Mouse (Mus musculus): Measurements from ENCODE around the gene Frmd5.

Gene Frmd5

DNA sequence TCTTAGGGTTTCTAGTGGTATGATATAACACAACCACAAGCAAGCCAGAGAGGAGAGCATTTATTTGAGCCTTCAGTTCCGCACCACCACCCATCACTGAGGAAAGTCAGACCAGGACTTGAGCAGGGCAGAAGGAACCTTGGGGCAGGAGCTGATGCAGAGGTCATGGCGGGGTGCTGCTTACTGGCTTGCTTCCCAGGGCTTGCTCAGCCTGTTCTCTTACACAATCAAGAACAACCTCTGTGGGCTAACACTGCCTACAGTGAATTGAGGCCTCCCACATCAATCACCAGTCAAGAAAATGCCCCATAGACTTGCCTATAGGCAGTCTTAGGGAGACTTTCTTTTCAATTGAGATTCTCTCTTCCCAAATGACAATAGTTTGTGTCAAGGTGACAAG, 118.8 kb downstream of the Frmd5 start:
- DNase-seq (ENCODE audit: low read depth, low spot score) = no peak

DNA sequence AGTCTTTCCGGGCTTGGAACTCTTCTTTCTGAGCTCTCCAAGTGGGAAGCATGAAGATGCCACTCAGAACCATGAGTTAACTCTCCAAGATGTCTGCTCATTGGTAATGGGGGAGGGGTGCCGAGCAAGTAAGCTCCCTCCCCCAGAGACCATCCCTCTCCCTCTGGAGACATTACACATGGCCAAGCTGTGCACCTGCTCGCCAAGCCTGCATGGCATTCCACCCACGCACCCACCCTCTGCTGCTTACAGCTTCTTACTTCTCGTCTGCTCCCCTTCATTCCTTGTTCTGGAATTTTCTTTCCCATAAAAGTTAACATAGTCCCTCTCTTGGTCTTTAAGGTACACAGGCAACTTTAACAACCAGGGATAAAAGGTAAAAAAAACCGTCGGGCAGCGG, 123.3 kb downstream of the Frmd5 start:
- no peak for DNase-seq (ENCODE audit: low read depth, low spot score)

DNA sequence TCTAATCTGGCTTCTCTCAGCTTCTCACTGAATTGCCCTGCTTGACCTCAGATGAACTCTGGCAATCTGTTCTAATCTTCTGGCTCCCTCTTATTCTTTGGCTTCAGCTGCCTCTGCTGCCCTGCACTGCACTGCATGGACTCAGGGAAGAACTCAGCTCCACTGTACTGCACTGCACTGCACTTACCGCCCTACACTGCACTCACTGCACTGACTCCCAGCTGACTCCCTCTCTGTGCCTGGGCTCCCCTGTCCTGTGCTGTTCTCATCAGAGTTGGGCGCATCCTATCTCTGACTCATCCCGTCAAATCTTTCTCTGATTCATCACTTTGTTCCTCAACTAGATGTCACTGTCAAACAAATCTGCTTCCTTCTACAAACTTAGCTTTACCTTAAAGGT, 124.5 kb downstream of the Frmd5 start:
- DNase-seq (ENCODE audit: low read depth, low spot score) = peak; percentile 13

DNA sequence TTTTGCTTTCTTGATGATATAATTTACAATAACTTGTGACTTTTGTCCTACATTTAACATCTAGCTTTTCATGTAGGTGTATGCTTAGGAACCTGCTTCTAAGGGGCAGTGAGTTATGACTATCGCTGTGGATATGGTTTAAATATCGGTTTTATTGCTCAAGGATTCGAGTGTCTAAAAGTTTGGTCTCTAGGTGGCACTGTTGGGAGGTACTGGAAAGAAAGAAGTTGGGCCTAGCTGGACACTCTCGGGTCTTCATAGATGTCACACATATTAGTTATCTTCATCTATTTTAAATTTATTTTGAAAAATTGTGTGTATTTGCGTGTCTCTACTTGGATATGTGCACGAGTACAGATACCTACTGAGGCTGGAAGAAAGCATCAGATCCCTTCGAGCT, 127.2 kb downstream of the Frmd5 start:
- DNase-seq (ENCODE audit: low read depth, low spot score) = peak; percentile 51

DNA sequence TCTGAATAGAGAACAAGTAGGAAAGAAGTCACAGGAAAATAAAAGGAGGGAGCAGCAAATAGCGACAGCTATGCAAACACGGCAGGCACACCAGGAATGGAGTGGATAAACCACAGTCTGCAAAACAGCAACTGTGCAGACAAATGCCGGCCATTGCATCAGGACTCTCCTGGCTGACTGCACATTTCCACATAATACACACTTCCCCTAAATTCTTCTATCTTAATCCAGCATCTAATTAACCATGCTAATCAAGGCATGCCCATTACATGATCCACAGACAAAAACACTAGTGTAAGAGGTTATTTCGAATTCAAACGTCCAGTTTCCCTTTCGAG, 129.3 kb downstream of the Frmd5 start:
- DNase-seq (ENCODE audit: low read depth, low spot score) = no peak

DNA sequence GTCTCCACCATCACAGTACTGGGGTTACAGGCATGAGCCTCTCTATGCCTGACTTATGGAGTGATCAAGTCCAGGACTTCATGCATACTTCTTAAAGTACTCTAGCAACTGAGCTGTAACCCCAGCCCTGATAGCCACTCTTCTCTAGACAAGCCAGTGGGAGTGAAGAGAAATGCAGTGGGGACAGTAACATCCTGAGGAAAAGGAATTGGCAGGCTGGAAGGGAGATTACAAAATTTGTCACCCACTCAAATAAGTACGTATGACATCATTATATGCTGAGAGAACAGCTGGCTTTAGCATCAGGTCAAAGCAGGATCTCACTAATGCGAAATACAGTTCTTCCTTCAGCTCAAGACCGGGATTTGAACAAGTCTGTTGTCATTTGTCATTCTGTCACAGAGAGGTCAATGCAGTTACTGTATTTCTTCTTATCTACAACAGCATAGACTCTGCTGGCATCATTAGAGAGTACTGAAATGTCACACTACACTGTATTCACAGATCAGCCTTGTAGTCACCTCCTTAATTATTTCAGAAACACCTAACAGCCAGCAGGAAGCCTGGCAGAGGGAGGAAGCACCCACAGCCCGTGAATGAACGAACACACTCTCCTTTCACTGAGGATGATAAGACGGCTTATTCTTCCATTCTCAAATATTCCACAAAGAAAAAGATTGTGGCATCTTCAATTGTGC, 129.8 kb downstream of the Frmd5 start:
- no peak for DNase-seq (ENCODE audit: low read depth, low spot score)

DNA sequence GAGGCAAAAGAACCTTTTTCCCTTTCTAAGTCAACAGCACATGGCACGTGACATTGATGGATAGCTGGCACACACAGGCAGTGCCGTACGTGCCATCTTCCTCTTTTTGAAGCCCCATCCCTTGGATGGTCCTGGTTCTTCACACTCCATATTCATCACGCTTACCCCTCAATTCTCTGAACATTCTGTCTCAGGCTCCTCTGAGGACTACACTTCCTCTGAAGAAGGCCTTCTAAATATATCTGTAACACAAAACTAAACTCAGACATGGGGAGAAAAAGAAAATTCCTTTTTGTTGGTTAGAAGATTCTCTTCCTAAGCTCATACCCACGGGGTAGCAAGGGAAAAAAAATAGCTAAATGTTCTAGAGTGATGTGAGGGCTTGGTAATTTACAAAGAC, 131.0 kb downstream of the Frmd5 start:
- no peak for DNase-seq (ENCODE audit: low read depth, low spot score)

DNA sequence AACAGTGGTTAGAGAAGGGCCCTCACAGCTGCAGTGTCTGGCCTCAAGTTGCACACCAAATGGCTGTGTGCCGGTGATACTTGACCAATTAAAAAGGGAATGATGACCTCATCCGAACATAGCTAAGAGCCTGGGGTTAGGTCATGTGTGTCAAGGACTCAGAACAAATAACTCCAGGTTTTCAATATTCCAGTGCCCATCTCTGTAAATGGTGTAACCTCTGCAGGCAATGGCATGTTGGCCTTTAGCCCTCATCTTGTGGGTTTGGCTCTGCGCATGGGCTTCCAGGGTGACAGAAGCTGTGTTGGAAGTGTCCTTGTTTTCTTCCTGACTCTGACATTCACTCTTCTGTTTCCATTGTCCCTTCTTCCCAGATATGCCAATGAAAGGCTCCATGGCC, 131.8 kb downstream of the Frmd5 start:
- no peak for DNase-seq (ENCODE audit: low read depth, low spot score)

DNA sequence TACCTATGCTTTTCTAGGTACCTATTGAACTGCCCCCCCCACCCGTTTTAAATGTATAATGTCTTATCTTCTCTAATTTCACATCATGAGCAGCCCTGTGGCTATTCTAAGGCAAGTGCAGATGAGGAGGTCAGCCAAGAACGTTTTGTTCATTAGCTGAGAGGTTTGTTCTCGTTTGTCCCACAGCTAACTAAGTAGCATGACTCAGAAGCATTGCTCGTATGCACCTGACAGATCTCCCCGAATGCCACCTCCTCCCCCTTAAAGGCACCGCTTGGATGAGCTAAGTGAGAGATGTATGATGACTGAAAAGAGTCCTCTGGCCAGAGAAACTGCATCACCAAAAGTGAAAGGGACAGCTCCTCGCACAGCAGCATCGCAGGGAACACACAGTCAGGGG, 132.7 kb downstream of the Frmd5 start:
- DNase-seq (ENCODE audit: low read depth, low spot score) = no peak

DNA sequence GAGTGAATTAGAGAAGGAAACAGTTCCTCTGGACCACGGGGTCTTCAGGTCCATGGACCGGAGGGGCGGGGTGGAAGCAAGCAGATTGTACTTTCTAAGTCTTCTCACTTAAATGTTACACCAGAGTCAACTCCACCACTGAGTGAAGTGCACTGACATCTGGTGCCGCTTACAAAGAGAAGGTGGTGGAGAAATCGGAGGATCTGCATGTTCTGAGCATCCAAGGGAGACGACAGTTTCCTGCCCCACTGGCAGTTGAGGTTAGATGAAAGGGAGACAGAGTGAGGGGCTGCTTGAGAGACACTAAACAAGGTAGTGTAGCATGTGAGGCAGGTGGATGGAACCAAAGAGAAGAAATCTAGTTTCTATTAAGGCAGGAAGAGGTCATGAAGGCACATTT, 137.0 kb downstream of the Frmd5 start:
- DNase-seq (ENCODE audit: low read depth, low spot score) = no peak

DNA sequence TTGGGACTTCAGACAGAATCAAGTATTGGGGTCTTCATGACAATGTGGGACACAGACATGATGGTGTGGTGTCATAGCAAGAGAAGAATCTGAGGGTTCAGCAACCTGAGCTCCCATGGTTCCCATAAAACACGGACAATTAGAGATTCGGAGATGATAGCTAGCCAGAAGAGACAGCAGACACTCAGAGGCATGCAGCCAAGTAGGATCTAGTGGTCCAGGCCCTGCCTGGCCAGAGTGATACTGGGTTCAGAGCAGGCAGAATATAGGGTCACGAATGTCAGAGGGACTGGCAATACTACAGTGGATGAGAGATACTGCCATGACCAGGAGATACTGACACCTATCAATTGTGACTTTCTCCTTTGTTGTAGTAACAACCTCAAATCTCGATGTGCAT, 138.6 kb downstream of the Frmd5 start:
- DNase-seq (ENCODE audit: low read depth, low spot score) = no peak

DNA sequence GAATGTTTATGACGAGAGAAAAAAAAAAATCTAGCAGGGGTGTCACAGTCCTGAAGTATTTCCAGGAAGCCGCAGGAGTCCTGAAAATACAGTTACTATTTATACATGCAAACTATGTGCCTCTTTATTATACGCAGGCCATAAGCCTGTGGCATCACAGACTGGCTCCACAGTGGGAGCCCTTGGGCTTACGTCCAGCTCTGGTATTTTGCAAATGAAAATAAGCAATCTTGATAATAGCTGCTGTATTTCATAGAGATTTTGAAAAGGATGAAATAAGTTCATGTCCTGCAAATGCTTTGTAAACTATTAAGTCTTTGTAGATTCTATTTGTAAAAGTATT, 145.8 kb downstream of the Frmd5 start:
- DNase-seq (ENCODE audit: low read depth, low spot score) = no peak

DNA sequence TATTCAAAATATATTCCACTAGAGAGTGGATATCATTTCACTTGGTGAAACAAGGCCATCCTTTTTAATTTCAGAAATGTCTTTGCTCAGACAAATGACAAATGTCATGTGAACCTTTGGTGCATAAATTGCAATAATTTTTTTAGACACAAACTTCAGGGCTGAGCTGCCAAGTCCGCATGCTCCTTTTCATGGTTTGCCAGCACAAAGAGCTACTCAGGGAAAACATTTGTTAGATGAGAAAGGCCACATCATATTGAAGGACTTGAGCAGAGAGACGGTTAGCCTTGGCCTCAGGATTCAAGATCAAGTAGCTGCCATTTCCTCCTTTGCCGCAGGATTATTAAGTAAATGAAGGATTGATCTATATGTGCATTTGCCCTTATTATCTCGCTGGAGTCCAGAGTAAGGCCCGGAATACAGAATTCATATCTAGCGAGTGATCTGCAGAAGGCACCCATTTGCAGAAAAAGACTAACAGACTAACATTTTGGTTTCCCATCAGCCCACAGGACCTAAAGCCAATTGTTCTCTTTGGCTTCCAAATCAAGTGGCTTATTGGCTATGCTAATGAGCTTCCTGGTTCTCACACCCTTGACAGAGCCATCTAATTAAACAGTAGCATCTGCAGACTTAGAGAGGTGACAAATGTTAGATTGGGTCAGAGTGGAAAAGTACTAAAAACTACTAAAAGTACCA, 146.3 kb downstream of the Frmd5 start:
- no peak for DNase-seq (ENCODE audit: low read depth, low spot score)

DNA sequence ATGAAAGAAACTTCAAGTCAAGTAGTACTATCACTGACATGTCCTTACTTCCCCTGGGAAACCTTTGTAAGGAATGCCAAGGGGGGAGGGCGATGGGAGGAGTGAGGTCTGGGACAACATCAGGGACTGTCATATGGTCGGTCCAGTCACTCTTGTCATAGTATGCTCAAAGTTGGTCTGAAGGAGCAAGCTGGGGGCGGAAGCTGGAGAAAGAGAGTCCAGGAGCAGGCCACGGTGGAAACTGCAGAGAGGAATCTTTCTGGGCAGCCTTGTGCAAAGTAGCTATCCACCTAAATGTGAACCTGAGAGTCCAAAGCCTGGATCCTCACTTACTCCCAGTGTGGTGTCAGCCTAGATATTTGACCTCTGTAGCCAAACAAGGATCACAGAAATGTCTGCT, 147.5 kb downstream of the Frmd5 start:
- DNase-seq (ENCODE audit: low read depth, low spot score) = no peak

DNA sequence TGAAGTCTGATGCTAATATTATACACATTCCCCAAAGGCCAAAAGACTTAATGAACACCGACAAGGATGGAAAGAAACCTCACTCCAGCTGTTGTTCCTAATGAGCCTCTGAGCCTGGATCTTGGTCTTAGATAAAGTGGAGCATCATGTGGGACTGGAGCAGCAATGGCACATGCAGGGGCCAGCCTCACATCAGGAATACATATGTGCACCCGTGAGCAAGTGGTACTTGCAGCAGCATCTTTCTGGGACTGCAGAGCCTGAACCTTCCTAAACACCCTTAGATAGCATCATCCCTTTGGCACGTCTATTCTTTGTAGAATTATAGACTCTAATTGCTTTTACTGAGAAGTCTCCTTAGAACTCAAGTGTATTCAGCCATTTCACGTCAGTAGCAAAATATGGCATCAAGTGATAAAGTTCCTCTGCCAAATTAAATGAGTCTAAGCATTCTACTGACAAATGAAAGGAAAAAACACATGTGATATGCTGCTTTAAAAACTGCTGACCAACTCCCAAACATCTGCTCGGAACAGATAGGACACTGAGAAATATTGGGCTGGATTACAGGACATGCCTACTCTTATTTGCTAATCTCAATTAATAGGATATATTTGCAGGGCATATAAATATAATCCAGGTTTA, 148.6 kb downstream of the Frmd5 start:
- no peak for DNase-seq (ENCODE audit: low read depth, low spot score)

DNA sequence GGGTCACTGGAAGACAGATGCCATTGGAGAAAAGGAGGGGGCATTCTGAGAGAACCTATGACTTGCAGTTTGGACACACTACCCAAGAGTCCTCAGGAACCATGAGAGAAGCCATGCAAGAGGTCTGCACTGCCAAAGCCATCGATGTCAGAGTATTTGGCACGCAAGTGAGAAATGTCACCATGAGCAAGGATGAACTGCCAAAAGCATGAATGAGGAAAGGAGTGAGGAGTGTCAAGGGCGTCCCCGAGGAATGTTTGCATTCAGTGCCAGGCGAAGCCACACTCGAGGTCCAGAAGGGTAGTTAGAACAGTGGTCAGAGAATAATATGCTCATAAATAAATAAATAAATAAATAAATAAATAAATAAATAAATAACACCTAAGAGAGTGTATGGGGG, 150.9 kb downstream of the Frmd5 start:
- no peak for DNase-seq (ENCODE audit: low read depth, low spot score)

DNA sequence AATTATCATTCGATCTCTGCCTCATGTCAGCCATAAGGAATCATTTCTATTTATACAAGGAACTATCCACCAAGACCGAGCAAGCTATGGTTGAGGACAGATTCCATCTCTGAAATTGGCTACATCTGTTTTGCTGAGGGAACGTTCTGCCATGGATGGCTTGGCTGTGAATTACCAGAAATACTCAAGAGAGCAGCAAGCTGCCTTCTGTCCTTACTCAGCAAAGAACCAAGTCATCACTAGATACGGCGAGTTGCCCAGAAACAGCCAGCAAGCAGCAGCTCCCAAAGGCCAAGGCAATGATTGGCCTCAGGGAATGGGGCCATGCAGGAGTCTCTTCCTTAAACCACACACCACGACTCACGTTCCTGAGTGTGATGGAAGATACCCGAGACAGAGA, 151.8 kb downstream of the Frmd5 start:
- DNase-seq (ENCODE audit: low read depth, low spot score) = no peak

DNA sequence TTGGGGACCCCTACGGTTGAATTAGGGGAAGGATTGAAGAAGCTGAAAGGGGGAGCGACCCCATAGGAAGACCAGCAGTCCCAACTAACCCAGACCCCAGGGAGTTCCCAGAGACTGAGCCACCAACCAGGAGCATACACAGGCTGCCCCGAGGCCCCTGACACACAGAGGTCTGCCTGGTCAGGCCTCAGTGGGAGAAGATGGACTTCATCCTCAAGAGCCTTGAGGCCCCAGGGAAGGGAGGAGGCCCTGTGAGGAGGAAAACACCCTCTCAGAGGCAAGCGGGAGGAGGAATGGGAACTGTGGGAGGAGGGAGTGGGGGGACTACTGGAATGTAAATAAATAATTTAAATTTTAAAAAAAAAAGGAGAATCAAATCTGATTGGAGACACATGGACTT, 160.4 kb downstream of the Frmd5 start:
- DNase-seq (ENCODE audit: low read depth, low spot score) = no peak

DNA sequence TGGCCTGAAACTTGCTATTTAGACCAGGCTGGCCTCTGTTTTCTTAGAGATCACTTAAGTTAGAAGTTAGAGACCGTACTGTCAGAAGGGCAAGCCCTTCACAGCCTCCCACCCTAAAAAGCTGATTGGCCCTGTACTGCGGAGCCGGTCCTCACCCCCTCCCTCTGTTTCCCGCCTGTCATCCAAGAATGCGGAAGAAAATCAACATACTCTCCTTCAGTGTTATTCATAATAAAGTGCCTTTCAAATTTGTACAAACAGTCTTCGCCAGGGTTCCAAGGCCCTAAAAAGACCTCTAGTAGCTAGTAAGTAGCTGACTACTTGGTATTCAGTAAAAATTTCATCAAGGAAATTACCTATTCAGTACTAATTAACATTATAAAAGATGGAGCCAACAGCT, 164.0 kb downstream of the Frmd5 start:
- DNase-seq (ENCODE audit: low read depth, low spot score) = peak; percentile 98

DNA sequence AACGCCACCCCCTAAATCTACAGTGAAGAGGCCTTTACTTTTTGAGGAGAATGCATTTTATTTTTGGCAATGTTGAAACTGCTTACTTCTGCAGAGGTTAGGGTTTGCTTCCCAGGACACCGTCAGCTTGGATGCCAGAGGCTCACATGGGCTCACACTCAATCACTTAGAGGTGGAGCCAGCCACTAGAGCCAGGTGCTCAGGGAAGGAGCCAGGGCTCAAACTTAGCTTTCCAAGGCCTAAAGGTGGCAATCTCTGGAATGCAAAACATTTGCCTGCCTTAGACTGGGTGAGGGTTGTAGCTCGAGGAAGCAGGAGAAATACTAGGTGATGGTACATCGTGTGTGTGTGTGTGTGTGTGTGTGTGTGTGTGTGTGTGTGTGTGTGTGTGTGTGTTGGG, 174.8 kb downstream of the Frmd5 start:
- DNase-seq (ENCODE audit: low read depth, low spot score) = no peak

DNA sequence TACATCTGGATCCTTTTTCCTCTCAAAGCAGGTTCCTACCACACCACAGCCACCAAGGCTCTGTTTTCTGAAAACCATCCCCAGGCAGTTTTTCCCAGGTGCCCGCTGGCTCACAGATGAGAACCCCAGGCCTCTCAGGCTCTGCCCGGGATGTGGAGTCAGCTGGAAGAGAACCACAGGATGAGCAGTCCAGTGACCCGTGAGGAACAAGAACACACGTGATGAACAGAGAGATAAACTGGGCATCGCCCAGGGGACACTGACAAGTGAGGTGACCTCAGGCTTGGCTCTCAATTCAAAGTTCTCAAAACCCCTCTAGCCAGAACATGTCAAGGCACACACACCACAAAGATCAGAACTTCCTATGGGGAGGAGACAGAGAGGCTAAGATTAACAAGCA, 176.6 kb downstream of the Frmd5 start:
- no peak for DNase-seq (ENCODE audit: low read depth, low spot score)

DNA sequence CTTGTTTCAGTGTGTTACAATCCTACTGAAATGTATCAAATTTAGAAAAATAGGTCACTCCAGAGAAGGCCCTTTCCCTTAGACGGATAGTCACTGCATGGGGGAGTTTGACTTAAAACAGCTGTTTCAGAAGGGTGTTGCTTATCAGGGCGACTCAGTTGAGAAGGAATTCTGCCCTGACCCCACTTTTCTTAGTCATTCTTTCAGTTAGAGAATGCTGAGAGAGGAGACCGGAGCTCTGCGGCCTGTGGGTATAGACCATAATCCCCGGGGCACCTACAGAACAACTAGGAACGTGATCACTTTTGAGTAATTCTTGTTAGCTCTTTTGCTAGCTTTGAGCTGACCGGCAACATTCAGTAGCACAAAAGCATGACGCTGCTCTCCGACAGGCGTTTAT, 178.6 kb downstream of the Frmd5 start:
- no peak for DNase-seq (ENCODE audit: low read depth, low spot score)

DNA sequence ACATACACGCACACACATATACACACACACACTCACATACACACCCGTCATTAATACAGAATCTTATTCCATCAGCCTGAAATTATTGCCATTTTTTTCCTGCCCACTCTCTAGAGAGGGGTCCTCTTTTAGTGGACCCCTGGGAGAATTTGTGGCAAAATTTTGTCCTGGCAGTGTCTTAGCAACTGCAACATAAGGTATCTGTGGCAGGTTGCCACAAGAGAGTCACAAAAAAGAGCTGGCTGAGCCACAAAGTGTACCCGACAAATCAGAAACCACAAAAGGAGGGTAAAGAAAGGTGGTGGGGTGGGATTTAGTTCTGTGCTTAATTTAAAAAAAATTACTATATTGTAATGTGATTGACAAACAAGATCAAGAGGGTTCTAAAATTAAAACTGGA, 181.0 kb downstream of the Frmd5 start:
- DNase-seq (ENCODE audit: low read depth, low spot score) = no peak

Data from R1 (cell line).